Mouse (Mus musculus) liver, embryonic 14 days (tissue): Measurements from ENCODE around the gene Vmn1r228. TPM values are rescaled to one million over a fixed set of nuclear protein-coding genes. Genes with fewer than 3 reads are reported as not detected.

Source experiments
- polyA plus RNA-seq: library from polyadenylated mRNA; depleted of rRNA; stranded (reverse); fragments of >200 nt; gene quantifications from 2 replicates; pipeline ENCODE4 v1.2.3, GENCODE M21; 2012; rRNA removed

The Vmn1r228 gene
- not detected in 2 replicates for polyA plus RNA-seq

DNA sequence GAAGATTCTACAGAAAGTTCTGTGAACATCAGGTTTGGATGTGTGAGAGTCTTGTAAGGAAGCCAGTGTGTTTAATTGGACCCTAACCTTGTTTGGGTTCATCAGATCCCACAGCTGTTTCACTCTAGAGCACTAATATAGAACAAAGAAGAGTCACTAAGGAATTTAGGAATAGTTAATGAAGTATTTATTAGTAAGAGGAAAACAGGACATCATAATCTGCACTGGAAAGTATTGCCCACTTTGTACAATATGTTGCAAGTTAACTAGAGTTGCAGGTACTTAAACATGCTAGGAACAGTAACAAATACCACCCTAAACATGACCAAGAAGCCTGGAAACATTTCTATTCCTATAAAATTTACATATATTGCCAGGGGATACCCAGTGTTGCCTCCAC, at the start of gene Vmn1r228:
Gene Vmn1r228 (minus strand): TSS at position 101 of the 400 bp plus-strand sequence.

DNA sequence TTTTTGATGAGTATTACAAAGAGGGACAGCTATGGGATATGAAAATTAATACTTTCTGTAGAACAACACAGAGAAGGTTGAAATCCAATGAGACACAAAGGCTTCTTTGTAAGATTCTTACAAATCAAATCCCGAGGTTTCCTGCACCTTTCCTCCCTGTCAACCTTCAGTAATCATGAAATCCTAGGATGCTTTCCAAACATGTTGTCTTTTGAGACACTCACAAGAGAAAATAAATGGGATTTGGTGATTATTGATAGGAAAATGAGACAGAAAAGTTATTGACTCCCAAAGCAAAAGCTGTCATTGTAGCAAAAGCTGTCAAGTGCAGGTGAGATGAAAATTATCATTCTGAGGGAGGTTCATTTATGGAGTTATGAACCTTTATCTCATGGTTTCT, 25.3 kb upstream of the Vmn1r228 start, which contains the start of gene Vmn1r229:
Gene Vmn1r229 (plus strand): TSS at position 301 of the 400 bp plus-strand sequence.

DNA sequence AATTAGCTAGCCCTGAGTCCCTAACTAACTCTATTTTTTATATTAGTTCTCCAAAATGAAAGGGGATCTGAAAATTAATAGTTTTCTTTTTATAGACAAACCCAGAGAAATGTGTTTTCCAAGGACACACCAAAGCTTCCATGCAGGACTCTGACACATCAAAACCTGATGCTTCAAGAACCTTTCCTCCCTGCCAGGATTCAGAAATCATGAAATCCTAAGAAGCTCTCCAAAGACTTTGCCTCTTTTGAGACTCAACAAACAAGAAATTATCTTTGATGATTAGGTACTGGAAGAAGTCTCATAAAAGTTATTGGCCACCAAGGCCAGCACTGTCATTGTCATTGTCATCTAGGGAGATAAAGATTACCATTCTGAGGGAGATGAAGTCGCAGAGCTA, 56.4 kb downstream of the Vmn1r228 start, which contains the start of gene Vmn1r227:
Gene Vmn1r227 (plus strand): TSS at position 301 of the 400 bp plus-strand sequence.

Other genes starting within 250 kb of the Vmn1r228 start
- gene Vmn2r109, start 221.4 kb downstream of the Vmn1r228 start, polyA plus RNA-seq = not detected in 2 replicates
- not detected in 2 replicates for gene Vmn2r110, start 189.7 kb downstream of the Vmn1r228 start, polyA plus RNA-seq
- not detected in 2 replicates for gene Fpr-rs3, start 161.3 kb downstream of the Vmn1r228 start, polyA plus RNA-seq
- not detected in 2 replicates for gene Vmn1r226, start 103.3 kb downstream of the Vmn1r228 start, polyA plus RNA-seq
- not detected in 2 replicates for gene Vmn1r227, start 56.3 kb downstream of the Vmn1r228 start, polyA plus RNA-seq
- not detected in 2 replicates for gene Vmn1r229, start 25.4 kb upstream of the Vmn1r228 start, polyA plus RNA-seq
- gene Vmn1r230, start 54.3 kb upstream of the Vmn1r228 start, polyA plus RNA-seq = not detected in 2 replicates
- not detected in 2 replicates for gene Vmn1r231, start 118.9 kb upstream of the Vmn1r228 start, polyA plus RNA-seq
- not detected in 2 replicates for gene Vmn1r232, start 133.6 kb upstream of the Vmn1r228 start, polyA plus RNA-seq
- gene Ppp2r1a, start 159.2 kb upstream of the Vmn1r228 start, polyA plus RNA-seq = 49.1 and 54.0 TPM in 2 replicates
- not detected in 2 replicates for gene Vmn1r233, start 210.3 kb upstream of the Vmn1r228 start, polyA plus RNA-seq
- 4.9 and 5.6 TPM in 2 replicates for gene Zfp160, start 222.7 kb upstream of the Vmn1r228 start, polyA plus RNA-seq